Mouse (Mus musculus): ENCODE measurements around the gene Pdhx.

- no peak for TF ChIP-seq POLR2A (IDR thresholded peaks at IDR 0.05; ENCODE audit: borderline replicate concordance, extremely low read depth, insufficient read depth, insufficient read length, poor library complexity, severe bottlenecking)
- no peak for TF ChIP-seq CTCF (IDR thresholded peaks at IDR 0.05; ENCODE audit: borderline replicate concordance, extremely low read depth, insufficient read depth, insufficient read length)
These were observed 45.2 kb upstream of the Pdhx start for GRCm38 (mm10) chr2:103118324-103119196.
